Mouse (Mus musculus): ENCODE data around the gene Pald1. TPM values are rescaled to one million over a fixed set of nuclear protein-coding genes. Genes with fewer than 3 reads are reported as not detected.

Gene Pald1
- polyA plus RNA-seq, 1 experiment from 2014 or later = 22.5 TPM

GRCm38 (mm10) chr10:61400407-61400806 is 17.1 kb upstream of the Pald1 start:
- no peak overlapping the region for H3K4me2 ChIP-seq
- 86% methylated on average over 5 of the region's 5 CpGs for WGBS
- no peak overlapping the region for H3K9ac ChIP-seq
- H3K27me3 ChIP-seq = peaks cover 2% of the 10 kb centered on the region
- ATAC-seq (ENCODE audit: insufficient number of reproducible peaks, insufficient read depth, low FRiP score, low TSS enrichment, low read depth) = no peak
- H3K9me3 ChIP-seq = no peaks in the 10 kb centered on the region
- no peaks in the 10 kb centered on the region for H3K4me1 ChIP-seq
- H3K27ac ChIP-seq = no peak overlapping the region
- no peaks in the 10 kb centered on the region for H3K36me3 ChIP-seq
- H3K4me3 ChIP-seq = no peak overlapping the region

DNA sequence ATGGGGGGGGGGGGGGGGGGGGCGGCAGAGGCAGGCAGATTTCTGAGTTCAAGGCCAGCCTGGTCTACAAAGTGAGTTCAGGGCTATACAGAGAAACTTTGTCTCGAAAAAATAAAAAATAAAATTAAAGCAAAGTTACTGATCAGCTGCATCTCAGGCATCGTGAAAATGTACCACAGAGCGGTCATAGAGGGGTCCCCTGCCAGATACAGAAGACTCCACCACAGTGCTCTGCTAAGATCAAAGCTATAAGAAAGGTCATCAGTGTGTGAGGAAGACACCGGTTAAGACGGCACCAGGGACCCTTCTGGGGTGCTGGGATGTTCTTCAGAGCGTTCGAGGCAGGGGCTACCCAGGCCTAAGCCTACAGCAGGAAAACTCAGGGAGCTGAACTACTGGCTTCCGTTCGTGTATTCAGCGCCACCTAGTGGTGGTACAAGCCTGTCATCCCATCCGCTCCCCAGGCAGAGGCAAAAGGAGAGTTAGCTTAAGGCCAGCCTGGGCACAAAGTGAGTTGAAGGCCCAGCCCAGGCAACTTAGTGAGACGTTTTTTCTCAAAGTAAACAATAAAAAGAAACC is 15.9 kb upstream of the Pald1 start:
- peak; percentile 56; the same call in 1 of the 2 replicates for ATAC-seq (ENCODE audit: insufficient number of reproducible peaks, insufficient read depth, low FRiP score, low TSS enrichment, low read depth)
- no peaks in the 10 kb centered on the region for H3K36me3 ChIP-seq
- WGBS = 24% methylated on average over 13 of the region's 13 CpGs
- H3K9me3 ChIP-seq = no peaks in the 10 kb centered on the region
- no peaks in the 10 kb centered on the region for H3K27me3 ChIP-seq
- peaks cover 4% of the 10 kb centered on the region for H3K4me1 ChIP-seq
- no peak overlapping the region for H3K9ac ChIP-seq
- no peak overlapping the region for H3K4me2 ChIP-seq
- H3K4me3 ChIP-seq = no peak overlapping the region
- no peak overlapping the region for H3K27ac ChIP-seq

DNA sequence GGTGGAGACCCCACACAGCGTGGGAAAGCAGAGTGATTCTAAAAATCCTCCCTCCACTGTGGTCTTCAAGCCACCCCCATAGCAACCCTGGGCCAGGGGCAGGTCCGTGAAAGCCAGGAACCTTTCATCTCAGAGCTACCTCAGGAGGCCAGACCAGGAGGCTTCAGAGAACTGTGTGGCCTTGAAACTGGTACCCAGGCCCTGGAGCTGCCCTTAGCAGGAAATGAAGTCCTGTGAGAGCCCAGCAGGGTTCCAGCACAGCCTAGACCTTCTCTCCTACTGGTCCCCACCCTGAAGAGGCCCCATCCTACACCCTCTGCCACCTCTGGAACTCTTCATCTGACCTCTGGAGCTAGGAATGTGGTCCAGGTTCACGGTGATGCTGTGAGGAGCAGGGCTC is 14.8 kb upstream of the Pald1 start:
- no peak for ATAC-seq (ENCODE audit: insufficient number of reproducible peaks, insufficient read depth, low FRiP score, low TSS enrichment, low read depth)
- Histone ChIP-seq H3K36me3 (no peaks in the 10 kb centered on the region), H3K4me2 (no peak overlapping the region), H3K9me3 (no peaks in the 10 kb centered on the region), H3K27ac (no peak overlapping the region), H3K4me3 (no peak overlapping the region), H3K27me3 (no peaks in the 10 kb centered on the region), H3K9ac (no peak overlapping the region), H3K4me1 (peaks cover 4% of the 10 kb centered on the region)
- 49% methylated on average over 3 of the region's 3 CpGs for WGBS

DNA sequence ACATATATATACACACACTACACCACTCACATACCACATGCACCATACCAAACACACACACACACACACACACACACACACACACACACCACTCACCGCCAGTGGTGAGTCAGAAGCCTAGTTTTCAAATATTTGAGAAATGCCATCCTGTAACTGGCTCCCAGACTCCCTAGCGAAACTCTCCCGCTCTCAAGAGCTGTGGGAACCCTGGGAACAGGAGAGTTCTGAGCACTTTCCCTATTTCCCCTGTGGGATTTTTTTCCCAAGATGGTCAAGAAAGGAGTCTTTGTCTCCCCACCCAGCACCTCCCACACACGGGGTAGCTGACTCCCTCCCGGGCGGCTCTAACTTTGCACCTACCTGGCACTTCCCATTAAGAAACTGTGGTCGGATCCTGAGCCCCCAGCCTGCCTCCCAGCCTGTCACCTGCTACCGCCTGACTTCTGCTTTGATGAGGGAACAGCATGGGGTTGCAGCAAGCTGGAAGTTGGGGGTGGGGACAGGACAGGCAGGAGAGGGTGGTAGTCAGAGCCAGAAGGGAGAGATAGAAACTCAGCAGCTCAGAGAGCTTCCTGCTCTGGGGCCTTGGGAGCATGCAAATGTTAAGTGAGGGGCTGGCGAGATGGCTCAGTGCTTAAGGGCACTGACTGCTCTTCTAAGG is 11.3 kb upstream of the Pald1 start:
- no peak for ATAC-seq (ENCODE audit: insufficient number of reproducible peaks, insufficient read depth, low FRiP score, low TSS enrichment, low read depth)
- Histone ChIP-seq H3K9me3 (no peaks in the 10 kb centered on the region), H3K9ac (peak overlapping the region; percentile 41; the same call in 1 of the 2 replicates), H3K27ac (no peak overlapping the region), H3K36me3 (no peaks in the 10 kb centered on the region), H3K4me3 (no peak overlapping the region), H3K4me2 (no peak overlapping the region), H3K27me3 (no peaks in the 10 kb centered on the region), H3K4me1 (peaks cover 9% of the 10 kb centered on the region)
- WGBS = 10% methylated on average over 9 of the region's 9 CpGs

DNA sequence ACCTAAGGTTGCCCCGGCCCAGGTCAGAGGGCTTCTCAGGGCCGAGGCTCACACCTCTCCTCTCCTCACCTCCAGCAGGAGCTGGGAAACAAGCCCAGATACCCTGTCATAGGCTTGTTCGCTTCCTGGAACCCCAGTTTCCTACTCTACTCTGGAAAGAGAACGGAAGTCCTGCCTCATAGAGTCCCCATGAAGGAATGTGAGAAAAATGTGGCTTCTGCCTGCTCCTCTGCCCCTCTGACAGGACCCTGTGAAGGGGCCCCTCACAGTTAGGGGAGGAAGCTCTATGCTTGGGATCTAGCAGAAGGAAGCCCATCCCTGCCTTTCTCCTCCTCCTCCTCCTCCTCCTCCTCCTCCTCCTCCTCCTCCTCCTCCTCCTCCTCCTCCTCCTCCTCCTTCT is 9.3 kb upstream of the Pald1 start:
- Histone ChIP-seq H3K4me3 (no peak overlapping the region), H3K4me2 (no peak overlapping the region), H3K36me3 (no peaks in the 10 kb centered on the region), H3K27me3 (no peaks in the 10 kb centered on the region), H3K9me3 (no peaks in the 10 kb centered on the region), H3K9ac (no peak overlapping the region), H3K27ac (no peak overlapping the region), H3K4me1 (peaks cover 9% of the 10 kb centered on the region)
- 48% methylated on average over 4 of the region's 4 CpGs for WGBS
- ATAC-seq (ENCODE audit: insufficient number of reproducible peaks, insufficient read depth, low FRiP score, low TSS enrichment, low read depth) = no peak

DNA sequence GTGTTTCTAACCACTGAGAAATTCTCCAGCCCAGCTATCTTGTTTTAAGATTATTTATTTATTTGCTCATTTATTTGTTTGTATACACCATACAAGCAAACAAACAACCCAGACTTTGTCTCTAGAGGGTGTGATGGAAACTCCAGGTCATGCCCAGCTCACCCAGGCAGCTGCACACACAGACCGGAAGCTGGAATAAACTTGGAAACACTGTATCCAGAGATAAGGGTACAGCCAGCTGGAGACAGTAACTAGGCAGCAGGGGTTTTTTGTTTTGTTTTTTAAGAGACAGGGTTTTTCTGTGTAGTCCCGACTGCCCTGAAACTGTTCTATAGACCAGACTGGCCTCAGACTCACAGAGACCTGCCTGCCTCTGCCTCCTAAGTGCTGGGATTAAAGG is 6.8 kb upstream of the Pald1 start:
- WGBS = 86% methylated on average over 2 of the region's 2 CpGs
- H3K9ac ChIP-seq = no peak overlapping the region
- H3K9me3 ChIP-seq = no peaks in the 10 kb centered on the region
- no peaks in the 10 kb centered on the region for H3K27me3 ChIP-seq
- H3K27ac ChIP-seq = no peak overlapping the region
- peaks cover 9% of the 10 kb centered on the region for H3K4me1 ChIP-seq
- H3K4me2 ChIP-seq = no peak overlapping the region
- H3K36me3 ChIP-seq = no peaks in the 10 kb centered on the region
- no peak overlapping the region for H3K4me3 ChIP-seq
- no peak for ATAC-seq (ENCODE audit: insufficient number of reproducible peaks, insufficient read depth, low FRiP score, low TSS enrichment, low read depth)

- no peak overlapping the region for H3K9ac ChIP-seq
- H3K9me3 ChIP-seq = no peaks in the 10 kb centered on the region
- WGBS = 58% methylated on average over 5 of the region's 5 CpGs
- H3K4me2 ChIP-seq = no peak overlapping the region
- ATAC-seq (ENCODE audit: insufficient number of reproducible peaks, insufficient read depth, low FRiP score, low TSS enrichment, low read depth) = no peak
- peaks cover 7% of the 10 kb centered on the region for H3K4me1 ChIP-seq
- H3K27ac ChIP-seq = no peak overlapping the region
- H3K4me3 ChIP-seq = no peak overlapping the region
- H3K27me3 ChIP-seq = no peaks in the 10 kb centered on the region
- H3K36me3 ChIP-seq = no peaks in the 10 kb centered on the region
Measured at GRCm38 (mm10) chr10:61389020-61389419, 5.7 kb upstream of the Pald1 start.

- no peak for ATAC-seq (ENCODE audit: insufficient number of reproducible peaks, insufficient read depth, low FRiP score, low TSS enrichment, low read depth)
- WGBS = 72% methylated on average over 6 of the region's 6 CpGs
- Histone ChIP-seq H3K9me3 (no peaks in the 10 kb centered on the region), H3K9ac (no peak overlapping the region), H3K4me1 (peaks cover 24% of the 10 kb centered on the region), H3K27ac (no peak overlapping the region), H3K36me3 (no peaks in the 10 kb centered on the region), H3K4me3 (no peak overlapping the region), H3K4me2 (no peak overlapping the region), H3K27me3 (peaks cover 3% of the 10 kb centered on the region)
Measured at GRCm38 (mm10) chr10:61386284-61386683, 3.0 kb upstream of the Pald1 start.

- no peak overlapping the region for H3K27ac ChIP-seq
- no peak overlapping the region for H3K4me2 ChIP-seq
- H3K9me3 ChIP-seq = no peaks in the 10 kb centered on the region
- WGBS = 78% methylated on average over 6 of the region's 6 CpGs
- H3K4me3 ChIP-seq = no peak overlapping the region
- H3K4me1 ChIP-seq = peaks cover 35% of the 10 kb centered on the region
- ATAC-seq (ENCODE audit: insufficient number of reproducible peaks, insufficient read depth, low FRiP score, low TSS enrichment, low read depth) = no peak
- no peaks in the 10 kb centered on the region for H3K36me3 ChIP-seq
- peaks cover 6% of the 10 kb centered on the region for H3K27me3 ChIP-seq
- H3K9ac ChIP-seq = no peak overlapping the region
Measured at GRCm38 (mm10) chr10:61385174-61385573, 1.8 kb upstream of the Pald1 start.

- H3K9me3 ChIP-seq = no peaks in the 10 kb centered on the region
- H3K4me3 ChIP-seq = peak overlapping the region; percentile 72
- WGBS = under 1% methylated on average over 11 of the region's 11 CpGs
- no peaks in the 10 kb centered on the region for H3K36me3 ChIP-seq
- peak overlapping the region; percentile 98 for H3K4me2 ChIP-seq
- H3K9ac ChIP-seq = peak overlapping the region; percentile 85
- H3K4me1 ChIP-seq = peaks cover 44% of the 10 kb centered on the region
- peak; percentile 16; the same call in 1 of the 2 replicates for ATAC-seq (ENCODE audit: insufficient number of reproducible peaks, insufficient read depth, low FRiP score, low TSS enrichment, low read depth)
- H3K27me3 ChIP-seq = peaks cover 6% of the 10 kb centered on the region
- H3K27ac ChIP-seq = peak overlapping the region; percentile 55; the same call in 1 of the 2 replicates
Measured at GRCm38 (mm10) chr10:61383715-61384047, 351 bp upstream of the Pald1 start.

- H3K9me3 ChIP-seq = no peaks in the 10 kb centered on the region
- peaks cover 6% of the 10 kb centered on the region for H3K27me3 ChIP-seq
- no peak overlapping the region for H3K27ac ChIP-seq
- peak overlapping the region; percentile 72 for H3K4me3 ChIP-seq
- no peak; the same call in 1 of the 2 replicates for ATAC-seq (ENCODE audit: insufficient number of reproducible peaks, insufficient read depth, low FRiP score, low TSS enrichment, low read depth)
- peak overlapping the region; percentile 98 for H3K4me2 ChIP-seq
- H3K9ac ChIP-seq = peak overlapping the region; percentile 85
- no peaks in the 10 kb centered on the region for H3K36me3 ChIP-seq
- 2% methylated on average over 8 of the region's 8 CpGs for WGBS
- peaks cover 44% of the 10 kb centered on the region for H3K4me1 ChIP-seq
Measured at GRCm38 (mm10) chr10:61382281-61382731, 1.0 kb downstream of the Pald1 start.

DNA sequence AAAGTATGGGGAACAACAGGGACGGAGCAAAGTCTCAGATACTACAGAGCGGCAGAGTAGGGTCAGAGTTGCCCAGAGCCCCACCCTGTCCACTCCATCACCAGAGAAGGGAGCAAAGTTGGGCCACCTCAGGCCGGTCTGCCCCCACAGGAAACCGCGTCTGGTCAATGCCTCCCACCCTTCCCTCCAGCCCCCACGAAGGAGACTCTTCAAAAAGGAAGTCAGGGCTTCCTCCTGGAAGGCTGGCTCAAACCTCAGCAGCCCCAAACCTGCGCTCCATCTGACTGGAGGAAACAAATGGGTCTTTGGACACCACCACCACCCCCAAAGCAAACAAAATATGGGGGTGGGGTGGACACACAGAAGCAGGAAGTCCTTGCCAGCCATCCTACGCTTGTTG is 1.5 kb downstream of the Pald1 start:
- no peak overlapping the region for H3K27ac ChIP-seq
- 20% methylated on average over 8 of the region's 8 CpGs for WGBS
- ATAC-seq (ENCODE audit: insufficient number of reproducible peaks, insufficient read depth, low FRiP score, low TSS enrichment, low read depth) = no peak

More for the DNA sequence above, 1.5 kb downstream of the Pald1 start:
- H3K4me3 ChIP-seq = peak overlapping the region; percentile 72
- no peaks in the 10 kb centered on the region for H3K36me3 ChIP-seq
- peaks cover 44% of the 10 kb centered on the region for H3K4me1 ChIP-seq
- no peaks in the 10 kb centered on the region for H3K9me3 ChIP-seq
- peak overlapping the region; percentile 98 for H3K4me2 ChIP-seq
- peak overlapping the region; percentile 85; the same call in 1 of the 2 replicates for H3K9ac ChIP-seq
- H3K27me3 ChIP-seq = peaks cover 6% of the 10 kb centered on the region
